Mouse (Mus musculus) heart, postnatal 4 days (tissue): ENCODE results near the gene Ccdc162. TPM values are rescaled to one million over a fixed set of nuclear protein-coding genes. Genes with fewer than 3 reads are reported as not detected.
"Not testable (repeated sequence)": the region's sequence is repeated elsewhere in the genome, so short reads cannot be mapped to it uniquely, and the experiment has no call there.

Experiments used
- DNase-seq: peaks from one replicate; pipeline ENCODE4 v3.0.0; 2021
- total RNA-seq, 2 experiments: library from RNA; stranded (reverse); gene quantifications; 2 replicates each; pipeline ENCODE4 v1.2.3; 2021

Gene Ccdc162
- total RNA-seq, 2 experiments from 2014 or later = 0.10 to 0.18 TPM

GRCm38 (mm10) chr10:41690978-41691377, 25.5 kb downstream of the Ccdc162 start:
- no peak for DNase-seq

- DNase-seq = peak; percentile 75
These were observed 26.2 kb downstream of the Ccdc162 start for GRCm38 (mm10) chr10:41689941-41690887.

GRCm38 (mm10) chr10:41684548-41684996, 31.9 kb downstream of the Ccdc162 start:
- no peak for DNase-seq

GRCm38 (mm10) chr10:41682546-41683393, 33.7 kb downstream of the Ccdc162 start:
- DNase-seq = peak; percentile 93

- peak; percentile 78 for DNase-seq
These were observed 37.6 kb downstream of the Ccdc162 start for GRCm38 (mm10) chr10:41678746-41679360.

- DNase-seq = no peak
These were observed 39.0 kb downstream of the Ccdc162 start for GRCm38 (mm10) chr10:41677396-41677795.

- no peak for DNase-seq
These were observed 39.8 kb downstream of the Ccdc162 start for GRCm38 (mm10) chr10:41676661-41677061.

GRCm38 (mm10) chr10:41675842-41676571, 40.4 kb downstream of the Ccdc162 start:
- DNase-seq = no peak

- no peak for DNase-seq
These were observed 41.2 kb downstream of the Ccdc162 start for GRCm38 (mm10) chr10:41675243-41675642.

GRCm38 (mm10) chr10:41674362-41674761, 42.1 kb downstream of the Ccdc162 start:
- DNase-seq = no peak

GRCm38 (mm10) chr10:41670196-41670595, 46.2 kb downstream of the Ccdc162 start:
- no peak for DNase-seq

GRCm38 (mm10) chr10:41665498-41665897, 50.9 kb downstream of the Ccdc162 start:
- DNase-seq = no peak

GRCm38 (mm10) chr10:41659671-41660070, 56.8 kb downstream of the Ccdc162 start:
- DNase-seq = not testable (repeated sequence)

- not testable (repeated sequence) for DNase-seq
These were observed 60.8 kb downstream of the Ccdc162 start for GRCm38 (mm10) chr10:41655684-41656083.

- DNase-seq = no peak
These were observed 63.4 kb downstream of the Ccdc162 start for GRCm38 (mm10) chr10:41652988-41653387.

- DNase-seq = no peak
These were observed 64.2 kb downstream of the Ccdc162 start for GRCm38 (mm10) chr10:41652094-41652775.

- no peak for DNase-seq
These were observed 64.9 kb downstream of the Ccdc162 start for GRCm38 (mm10) chr10:41651532-41651931.

GRCm38 (mm10) chr10:41649186-41649585, 67.2 kb downstream of the Ccdc162 start:
- DNase-seq = no peak

- no peak for DNase-seq
These were observed 77.7 kb downstream of the Ccdc162 start for GRCm38 (mm10) chr10:41638776-41639175.

- DNase-seq = no peak
These were observed 81.0 kb downstream of the Ccdc162 start for GRCm38 (mm10) chr10:41635276-41636033.
